ENCODE assay signal across 22 mouse cellular contexts in the genomic region with DNA sequence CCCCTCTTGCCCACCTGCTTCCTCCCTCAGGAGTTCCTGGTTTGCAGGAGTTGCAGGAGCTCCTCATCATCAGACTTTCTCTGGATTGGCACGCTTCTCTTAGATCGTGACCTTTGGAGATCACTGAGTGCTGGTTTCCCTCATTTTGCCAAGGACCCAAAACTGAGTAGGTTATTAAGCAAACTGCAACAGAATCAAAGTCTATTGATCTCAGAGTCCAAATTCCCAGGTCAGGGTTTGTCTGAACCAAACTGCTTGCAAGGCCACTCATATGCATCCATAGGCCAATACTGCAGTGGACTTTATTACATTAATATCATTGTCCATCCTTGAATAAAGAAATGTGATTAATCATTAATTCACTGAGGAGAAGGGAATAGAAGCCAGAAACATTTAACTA.
DNase-seq lines count a peak whose midpoint lies in the region; ATAC-seq and TF ChIP-seq lines count a peak whose summit lies in the region.
"Had no signal": no experiment of that assay in that cellular context is flagged by ENCODE, and none has a peak within 500 bp of the region (broad histone marks: within the 10 kb centered on the region; RNA-seq: fewer than 3 reads in every experiment).

No protein-coding gene starts in this region.

- no peaks in the 10 kb centered on the region for H3K4me1 ChIP-seq in intestine, embryonic 14.5 days (replicated peaks; ENCODE audit: control insufficient read depth, insufficient read depth, low read length)
- H3K4me1 ChIP-seq in intestine, postnatal 0 days (replicated peaks; ENCODE audit: control insufficient read depth, insufficient read depth, low read length) = no peaks in the 10 kb centered on the region
- H3K4me1 ChIP-seq in kidney, embryonic 16.5 days (ENCODE audit: insufficient read depth, low read length) = no peaks in the 10 kb centered on the region
- H3K4me1 ChIP-seq in small intestine, adult 2 months (ENCODE audit: control insufficient read depth, insufficient read depth, insufficient read length, low read length) = peaks cover 8% of the 10 kb centered on the region
- H3K4me1 ChIP-seq: embryonic facial prominence, embryonic 13.5 days; embryonic facial prominence, embryonic 15.5 days; forebrain, embryonic 12.5 days had no signal

- H3K9me3 ChIP-seq in intestine, embryonic 14.5 days (ENCODE audit: control insufficient read depth, low read length) = no peaks in the 10 kb centered on the region
- no peaks in the 10 kb centered on the region for H3K9me3 ChIP-seq in intestine, postnatal 0 days (ENCODE audit: control insufficient read depth)
- no peaks in the 10 kb centered on the region for H3K9me3 ChIP-seq in kidney, embryonic 16.5 days (ENCODE audit: low read length)
- H3K9me3 ChIP-seq: embryonic facial prominence, embryonic 13.5 days; embryonic facial prominence, embryonic 15.5 days; forebrain, embryonic 10.5 days; forebrain, embryonic 12.5 days had no signal

- H3K4me2 ChIP-seq in intestine, embryonic 14.5 days (ENCODE audit: low read length) = no peak overlapping the region
- no peak overlapping the region for H3K4me2 ChIP-seq in intestine, postnatal 0 days (replicated peaks; ENCODE audit: low read depth)
- H3K4me2 ChIP-seq in kidney, embryonic 16.5 days (replicated peaks; ENCODE audit: low read depth, low read length) = no peak overlapping the region
- H3K4me2 ChIP-seq: embryonic facial prominence, embryonic 13.5 days; embryonic facial prominence, embryonic 15.5 days; forebrain, embryonic 12.5 days had no signal

- no peaks in the 10 kb centered on the region for H3K27me3 ChIP-seq in intestine, embryonic 14.5 days (replicated peaks; ENCODE audit: control insufficient read depth, insufficient read depth, low read length)
- H3K27me3 ChIP-seq in intestine, postnatal 0 days (replicated peaks; ENCODE audit: control insufficient read depth, insufficient read depth, low read length) = no peaks in the 10 kb centered on the region
- no peaks in the 10 kb centered on the region for H3K27me3 ChIP-seq in kidney, embryonic 16.5 days (ENCODE audit: insufficient read depth, low read length)
- H3K27me3 ChIP-seq in small intestine, adult 2 months (ENCODE audit: control insufficient read depth, insufficient read depth, low read length) = no peaks in the 10 kb centered on the region
- H3K27me3 ChIP-seq: embryonic facial prominence, embryonic 13.5 days; embryonic facial prominence, embryonic 15.5 days; forebrain, embryonic 12.5 days had no signal

- H3K36me3 ChIP-seq in intestine, embryonic 14.5 days (ENCODE audit: control insufficient read depth, insufficient read depth, low read length) = no peaks in the 10 kb centered on the region
- no peaks in the 10 kb centered on the region for H3K36me3 ChIP-seq in intestine, postnatal 0 days (ENCODE audit: control insufficient read depth, insufficient read depth)
- no peaks in the 10 kb centered on the region for H3K36me3 ChIP-seq in kidney, embryonic 16.5 days (ENCODE audit: insufficient read depth, low read length)
- H3K36me3 ChIP-seq in small intestine, adult 2 months (ENCODE audit: control insufficient read depth, insufficient read depth, low read length) = no peaks in the 10 kb centered on the region
- H3K36me3 ChIP-seq: embryonic facial prominence, embryonic 13.5 days; embryonic facial prominence, embryonic 15.5 days; forebrain, embryonic 10.5 days; forebrain, embryonic 12.5 days had no signal

- no peak overlapping the region for H3K4me3 ChIP-seq in intestine, embryonic 14.5 days (ENCODE audit: low read depth, low read length)
- H3K4me3 ChIP-seq in intestine, postnatal 0 days (ENCODE audit: low read depth, low read length) = no peak overlapping the region
- H3K4me3 ChIP-seq in kidney, embryonic 16.5 days (ENCODE audit: low read length) = no peak overlapping the region
- no peak overlapping the region for H3K4me3 ChIP-seq in small intestine, adult 2 months (ENCODE audit: low read depth, low read length)
- H3K4me3 ChIP-seq: embryonic facial prominence, embryonic 13.5 days; embryonic facial prominence, embryonic 15.5 days; erythroblast, embryonic 14.5 days; forebrain, embryonic 10.5 days; forebrain, embryonic 12.5 days had no signal

- TF ChIP-seq POLR2A in small intestine, adult 2 months (IDR thresholded peaks at IDR 0.05; ENCODE audit: low read depth, low read length) = no peak

- DNase-seq in intestine, embryonic 14.5 days (ENCODE audit: low spot score) = peak; percentile 13
- DNase-seq in kidney, adult 9 months = peak; percentile 31
- DNase-seq: adrenal gland, adult 8-10 months; adrenal gland, postnatal 25 days; cerebellum, adult 11 months; cerebellum, adult 18-20 months; cerebellum, adult 8-10 months; cerebellum, adult 9-11 months; cerebellum, postnatal 14 days; cerebellum, postnatal 36 days; embryo, embryonic 11 days had no signal

- no peak overlapping the region for H3K9ac ChIP-seq in intestine, embryonic 14.5 days (ENCODE audit: low read length)
- no peak overlapping the region for H3K9ac ChIP-seq in intestine, postnatal 0 days (ENCODE audit: low read depth, low read length)
- H3K9ac ChIP-seq in kidney, embryonic 16.5 days (replicated peaks; ENCODE audit: low read length) = no peak overlapping the region
- H3K9ac ChIP-seq: embryonic facial prominence, embryonic 13.5 days; embryonic facial prominence, embryonic 15.5 days; forebrain, embryonic 12.5 days had no signal

- 86% methylated on average over 2 of the region's 2 CpGs for WGBS in intestine, embryonic 14.5 days
- WGBS in intestine, postnatal 0 days = 91% methylated on average over 2 of the region's 2 CpGs
- 84% methylated on average over 2 of the region's 2 CpGs for WGBS in kidney, embryonic 16.5 days
- 64% methylated on average over 2 of the region's 2 CpGs for WGBS in small intestine, adult 2 months

- ATAC-seq in intestine, embryonic 14.5 days (replicated peaks; ENCODE audit: low FRiP score, low TSS enrichment, low read depth) = no peak
- ATAC-seq in intestine, postnatal 0 days = no peak
- no peak for ATAC-seq in kidney, embryonic 16.5 days (ENCODE audit: low FRiP score, low TSS enrichment)
- ATAC-seq in megakaryocyte-erythroid progenitor cell, adult 5-6 weeks (replicated peaks; ENCODE audit: low FRiP score, low TSS enrichment, poor library complexity, severe bottlenecking) = no peak
- ATAC-seq: forebrain, embryonic 14.5 days; forebrain, embryonic 16.5 days had no signal

- TF ChIP-seq CTCF in intestine, postnatal 0 days (IDR thresholded peaks at IDR 0.05; ENCODE audit: low read depth) = no peak
- TF ChIP-seq CTCF in small intestine, adult 2 months (IDR thresholded peaks at IDR 0.05; ENCODE audit: extremely low read depth, insufficient read length, insufficient replicate concordance, low read depth, low read length) = no peak

- no peak overlapping the region for H3K27ac ChIP-seq in intestine, embryonic 14.5 days (ENCODE audit: low read depth)
- H3K27ac ChIP-seq in intestine, postnatal 0 days (ENCODE audit: low read depth, low read length) = no peak overlapping the region
- H3K27ac ChIP-seq in kidney, embryonic 16.5 days (ENCODE audit: low read length) = no peak overlapping the region
- peak overlapping the region; percentile 49; the same call in 1 of the 2 replicates for H3K27ac ChIP-seq in small intestine, adult 2 months (ENCODE audit: insufficient read depth, low read depth, low read length)
- H3K27ac ChIP-seq: embryonic facial prominence, embryonic 13.5 days; embryonic facial prominence, embryonic 15.5 days; forebrain, embryonic 10.5 days; forebrain, embryonic 12.5 days had no signal
